Mouse (Mus musculus): ENCODE data around the gene Tmem242.
A peak's percentile ranks its signal among the peaks of the same experiment; 100 is the strongest.

Gene Tmem242

GRCm38 (mm10) chr17:5414041-5414440, 26.0 kb downstream of the Tmem242 start:
- no peak for DNase-seq

DNA sequence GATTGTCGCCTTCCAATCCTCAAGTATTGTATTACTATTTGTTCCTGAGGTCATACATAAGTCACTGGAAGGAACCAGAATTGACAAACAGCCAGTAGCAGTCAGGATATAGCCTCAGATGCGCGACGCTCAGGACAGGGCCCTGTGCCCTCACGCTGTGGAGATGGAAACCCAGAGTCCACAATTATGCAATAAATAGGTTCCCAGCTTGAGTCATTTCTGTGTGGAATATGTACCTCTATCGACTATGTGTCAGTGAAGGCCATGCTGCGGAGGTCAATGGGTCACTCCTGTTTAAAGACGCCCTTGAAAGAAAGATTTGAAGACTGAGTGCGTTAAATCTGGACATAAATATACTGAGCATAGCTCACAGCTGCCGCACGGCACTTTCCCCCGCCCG, 26.7 kb downstream of the Tmem242 start:
- DNase-seq: no peak

GRCm38 (mm10) chr17:5412740-5413139, 27.3 kb downstream of the Tmem242 start:
- DNase-seq: no peak

- no peak for DNase-seq
Observed at GRCm38 (mm10) chr17:5412301-5412700, 27.8 kb downstream of the Tmem242 start.

DNA sequence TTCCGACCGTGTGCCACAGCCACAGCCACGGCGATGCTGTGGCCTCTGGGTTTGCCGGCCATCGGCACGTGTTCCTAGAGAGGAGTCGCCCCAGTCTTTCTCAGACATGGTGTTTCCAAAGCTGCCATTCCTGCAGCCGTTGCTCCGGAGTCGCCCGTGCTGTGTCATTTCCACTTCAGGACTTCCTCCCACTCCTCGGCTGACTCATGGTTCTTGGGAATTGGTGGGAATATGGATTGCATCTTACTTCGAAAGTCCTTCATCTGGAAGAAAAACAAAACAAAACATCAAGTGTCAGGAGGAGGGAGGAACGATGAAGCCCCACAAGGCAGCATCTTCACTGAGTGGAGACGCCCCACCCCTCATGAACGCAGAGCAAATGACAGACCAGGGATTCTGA, 28.9 kb downstream of the Tmem242 start:
- DNase-seq: no peak

- DNase-seq: no peak
Observed at GRCm38 (mm10) chr17:5410336-5410735, 29.7 kb downstream of the Tmem242 start.

DNA sequence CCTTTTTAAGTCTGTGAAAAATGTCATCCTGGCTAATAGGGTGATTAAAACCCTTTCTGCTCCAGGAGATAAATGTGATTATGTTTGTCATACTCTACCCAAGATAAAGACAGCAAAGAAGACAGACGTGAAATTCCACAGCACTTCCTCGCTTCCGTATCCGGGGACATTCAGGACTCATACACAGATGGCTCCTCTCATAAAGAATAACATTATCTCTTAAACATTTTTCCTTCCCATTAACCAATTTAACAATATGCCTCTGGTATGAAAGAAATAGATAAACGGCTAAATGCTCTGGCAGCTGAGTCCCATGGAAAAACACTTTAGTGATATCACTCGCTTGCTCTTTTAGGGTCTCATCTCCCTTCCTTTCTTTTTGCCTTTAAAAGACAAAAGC, 33.0 kb downstream of the Tmem242 start:
- DNase-seq: no peak

- DNase-seq: peak; percentile 33
Observed at GRCm38 (mm10) chr17:5406566-5406965, 33.5 kb downstream of the Tmem242 start.

DNA sequence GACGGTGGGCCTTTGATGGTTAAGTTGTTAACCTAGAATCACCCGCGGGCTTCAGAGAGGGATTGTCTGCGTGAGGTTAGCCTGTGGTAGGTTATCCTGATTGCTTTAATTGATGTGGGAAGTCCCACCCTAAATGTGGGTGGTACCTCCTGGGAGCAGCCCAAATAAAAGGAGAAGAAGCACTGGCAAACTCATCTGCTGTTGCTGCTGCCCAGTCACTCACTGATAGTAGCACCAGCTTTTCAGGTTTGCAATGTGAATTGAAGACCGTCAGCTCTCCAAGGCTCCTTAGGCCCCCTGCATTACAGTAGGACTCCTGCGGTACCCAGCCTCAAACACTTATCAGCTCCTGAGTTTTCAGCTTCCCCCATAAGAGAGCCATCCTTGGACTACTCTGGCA, 36.2 kb downstream of the Tmem242 start:
- no peak for DNase-seq

GRCm38 (mm10) chr17:5402624-5403023, 37.4 kb downstream of the Tmem242 start:
- DNase-seq: peak; percentile 90

DNA sequence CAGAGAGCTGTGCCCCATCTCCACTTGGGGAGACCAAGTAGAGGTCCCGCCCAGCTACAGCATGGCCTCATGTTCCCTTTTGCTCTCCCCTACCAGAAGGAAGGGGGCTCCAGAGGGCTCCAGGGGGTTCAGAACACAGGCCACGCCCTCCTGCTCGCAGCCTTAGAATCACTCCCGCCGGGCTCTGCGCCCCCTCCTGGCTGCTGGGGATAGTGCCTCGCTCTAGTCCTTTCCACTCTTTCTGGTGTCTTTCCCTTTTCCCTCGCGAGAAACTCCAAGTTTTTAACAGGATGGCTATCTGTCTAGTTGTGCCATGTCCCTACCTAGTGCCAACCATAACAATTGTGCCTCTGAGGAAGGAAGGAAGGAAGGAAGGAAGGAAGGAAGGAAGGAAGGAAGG, 38.0 kb downstream of the Tmem242 start:
- DNase-seq: peak; percentile 46

- DNase-seq: no peak
Observed at GRCm38 (mm10) chr17:5401288-5401687, 38.8 kb downstream of the Tmem242 start.

DNA sequence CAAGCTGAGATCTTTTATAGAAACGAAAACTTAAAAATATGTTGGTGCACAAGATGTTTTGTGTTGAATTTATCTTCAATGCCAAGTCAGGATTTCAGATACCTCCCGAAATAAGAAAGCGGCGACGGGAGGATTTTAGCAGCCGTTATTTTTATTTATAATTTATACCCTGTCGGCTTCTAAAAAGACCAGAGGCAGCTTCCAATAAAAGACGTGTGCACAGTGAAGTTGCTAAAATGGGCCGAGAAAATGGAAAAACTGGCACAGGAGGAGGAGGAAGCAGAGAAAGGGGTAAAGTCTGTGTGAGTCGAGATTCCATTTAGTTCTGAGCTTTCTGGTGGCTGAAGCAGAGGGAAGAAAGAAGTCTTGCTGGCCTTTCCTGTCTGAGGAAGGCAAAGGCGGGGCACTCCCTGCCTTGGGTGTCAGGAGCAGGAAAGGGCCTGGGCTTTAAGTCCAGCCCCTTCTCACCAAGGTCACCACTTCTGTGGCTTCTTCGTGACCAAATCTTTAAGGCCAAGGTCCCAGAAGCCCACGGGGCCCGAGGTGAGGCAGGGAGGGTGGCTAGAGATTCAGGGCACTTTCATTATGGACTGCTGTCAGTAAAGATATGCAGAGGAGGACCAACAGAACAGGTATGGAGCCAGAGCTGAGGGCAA, 39.5 kb downstream of the Tmem242 start:
- DNase-seq: no peak

- peak; percentile 68 for DNase-seq
Observed at GRCm38 (mm10) chr17:5397148-5398007, 42.7 kb downstream of the Tmem242 start.

DNA sequence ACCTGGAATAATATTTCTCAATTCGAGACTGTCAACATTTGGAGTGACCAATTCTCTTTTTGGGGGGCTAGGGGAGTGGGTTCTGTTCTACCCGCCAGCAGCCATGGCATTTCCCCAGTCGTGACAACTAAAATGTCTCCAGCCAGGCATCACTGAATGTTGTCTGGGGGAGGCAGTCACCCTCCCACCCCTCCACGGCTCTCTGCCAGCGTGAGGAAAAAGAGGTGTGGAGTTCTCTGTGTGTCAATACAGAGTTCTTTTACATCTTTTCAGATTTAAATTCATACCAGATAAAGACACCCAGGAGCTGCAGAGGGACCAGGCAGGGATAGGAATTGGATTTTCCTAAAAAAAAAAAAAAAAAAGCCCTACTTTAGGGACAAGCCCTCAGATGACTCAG, 43.8 kb downstream of the Tmem242 start:
- DNase-seq: no peak

DNA sequence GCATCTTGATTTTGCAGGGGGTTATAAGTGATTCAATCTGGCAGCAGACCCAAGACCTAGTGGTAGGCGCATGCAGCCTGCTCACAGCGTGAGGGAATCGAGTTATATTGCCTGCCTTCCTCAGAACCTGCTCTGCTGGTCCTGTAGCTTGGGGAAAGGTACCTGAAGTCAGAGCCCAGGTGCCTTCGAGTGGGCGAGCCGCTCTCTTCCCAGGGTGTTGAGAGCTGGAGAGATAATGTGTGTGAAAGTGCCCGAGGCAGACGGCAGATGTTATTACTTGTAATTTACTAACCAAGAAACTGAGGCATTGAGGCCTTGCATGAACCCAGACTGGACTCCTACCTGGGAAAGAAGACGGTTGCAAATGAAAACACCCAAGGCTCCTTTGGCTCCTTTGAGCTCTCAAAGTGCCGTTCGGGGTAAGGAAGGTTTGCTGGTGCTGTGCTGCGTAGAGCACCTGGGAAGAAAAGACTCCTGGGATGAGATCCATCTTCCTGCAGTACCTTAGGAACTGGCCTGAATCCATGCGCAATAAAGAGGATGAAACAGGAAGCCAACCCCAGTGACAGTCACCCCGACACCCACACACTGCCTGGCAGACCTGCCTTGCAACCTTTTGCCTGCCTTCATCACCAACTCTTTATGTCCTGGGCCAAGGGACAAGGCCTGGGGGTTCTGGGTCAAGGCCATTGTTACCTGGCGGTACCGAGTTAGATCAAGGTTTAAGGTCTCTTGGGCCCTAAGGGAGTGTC, 44.4 kb downstream of the Tmem242 start:
- DNase-seq: no peak

DNA sequence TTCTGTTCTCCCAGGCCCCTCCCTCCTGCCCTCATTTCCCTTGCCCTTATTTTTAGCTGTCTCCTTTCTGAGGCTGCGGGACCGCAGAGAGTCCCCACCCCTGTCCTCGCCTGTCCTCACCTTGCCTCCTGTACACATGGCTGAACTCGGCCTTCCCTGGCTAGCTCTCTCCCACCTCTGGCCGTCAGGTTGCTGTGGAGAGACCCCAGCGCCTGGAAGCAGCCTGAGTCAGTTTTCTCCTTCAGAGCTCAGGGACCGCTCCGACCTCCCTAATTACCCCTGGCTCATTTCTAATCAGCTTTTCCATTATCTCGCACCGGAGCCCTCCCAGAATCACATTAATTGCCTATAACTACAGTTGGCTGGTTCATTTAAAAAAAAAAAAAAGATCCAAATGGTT, 49.4 kb downstream of the Tmem242 start:
- no peak for DNase-seq

DNA sequence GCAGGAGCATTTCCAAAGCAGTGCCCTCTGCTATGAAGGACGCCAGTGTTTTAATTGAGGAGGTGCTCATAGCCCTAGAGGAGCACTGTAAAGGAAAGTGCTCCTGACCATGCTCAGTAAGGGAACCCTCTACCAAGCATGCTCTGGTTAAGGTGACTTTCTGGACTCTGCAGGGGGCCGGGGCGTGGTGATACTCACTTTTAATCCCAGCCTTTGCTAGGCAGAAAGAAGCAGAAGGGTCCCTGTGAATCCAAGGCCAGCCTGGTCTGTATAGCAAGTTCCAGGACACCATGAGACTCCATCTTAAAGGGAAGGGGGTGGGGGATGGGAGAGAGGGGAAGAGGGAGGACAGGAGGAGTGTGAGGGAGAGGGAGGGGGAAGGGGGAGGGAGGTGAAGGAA, 51.7 kb downstream of the Tmem242 start:
- no peak for DNase-seq

DNA sequence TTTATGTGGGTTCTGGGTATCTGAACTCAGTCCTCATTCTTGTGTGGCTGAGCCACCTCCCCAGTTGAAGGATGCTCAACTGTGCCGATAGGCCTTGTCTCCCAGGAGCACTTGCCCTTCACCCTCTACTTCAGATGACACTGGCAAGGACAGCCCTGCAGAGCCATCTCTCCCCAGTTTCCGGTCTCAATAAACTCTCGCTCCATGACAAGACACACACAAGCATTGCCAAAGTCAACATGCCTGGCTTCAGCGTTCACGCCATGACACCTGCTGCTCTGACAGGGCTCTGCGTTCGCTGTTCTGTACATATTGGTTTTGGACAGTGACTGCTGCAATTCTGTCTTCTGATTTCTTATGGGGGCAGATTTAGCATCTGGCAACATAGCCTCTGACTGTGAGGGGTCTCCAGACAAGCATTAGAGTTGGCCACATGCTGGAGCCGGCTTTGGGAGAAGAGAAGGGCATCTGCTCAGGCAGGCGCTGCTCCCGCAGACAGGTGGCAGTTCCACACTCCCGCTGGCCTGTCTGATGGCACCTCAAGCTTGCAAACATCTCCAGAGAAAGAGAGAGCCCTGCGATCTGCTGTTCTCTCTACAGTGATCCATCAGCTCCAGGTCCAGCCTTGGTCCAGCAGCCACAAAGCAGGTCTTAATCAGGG, 53.0 kb downstream of the Tmem242 start:
- DNase-seq: no peak

- DNase-seq: no peak
Observed at GRCm38 (mm10) chr17:5385694-5386093, 54.4 kb downstream of the Tmem242 start.

DNA sequence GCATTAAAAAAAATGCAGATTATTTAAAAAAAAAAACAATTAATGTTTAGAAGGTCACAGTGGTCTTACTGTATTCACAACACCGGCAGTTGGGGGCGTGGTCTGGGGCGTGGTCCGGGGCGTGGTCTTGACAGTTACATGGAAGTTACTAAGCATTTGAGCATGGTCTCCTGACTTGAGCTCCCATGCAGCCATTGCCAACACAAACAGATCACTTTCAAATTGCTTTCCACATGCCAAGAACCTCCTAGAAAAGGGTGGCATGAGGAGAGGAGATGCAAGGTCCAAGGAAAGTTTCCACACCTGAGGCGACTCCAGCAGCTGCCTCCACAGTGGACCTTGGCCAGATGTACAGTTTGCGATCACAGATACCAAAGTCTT, 62.1 kb downstream of the Tmem242 start:
- DNase-seq: peak; percentile 70

DNA sequence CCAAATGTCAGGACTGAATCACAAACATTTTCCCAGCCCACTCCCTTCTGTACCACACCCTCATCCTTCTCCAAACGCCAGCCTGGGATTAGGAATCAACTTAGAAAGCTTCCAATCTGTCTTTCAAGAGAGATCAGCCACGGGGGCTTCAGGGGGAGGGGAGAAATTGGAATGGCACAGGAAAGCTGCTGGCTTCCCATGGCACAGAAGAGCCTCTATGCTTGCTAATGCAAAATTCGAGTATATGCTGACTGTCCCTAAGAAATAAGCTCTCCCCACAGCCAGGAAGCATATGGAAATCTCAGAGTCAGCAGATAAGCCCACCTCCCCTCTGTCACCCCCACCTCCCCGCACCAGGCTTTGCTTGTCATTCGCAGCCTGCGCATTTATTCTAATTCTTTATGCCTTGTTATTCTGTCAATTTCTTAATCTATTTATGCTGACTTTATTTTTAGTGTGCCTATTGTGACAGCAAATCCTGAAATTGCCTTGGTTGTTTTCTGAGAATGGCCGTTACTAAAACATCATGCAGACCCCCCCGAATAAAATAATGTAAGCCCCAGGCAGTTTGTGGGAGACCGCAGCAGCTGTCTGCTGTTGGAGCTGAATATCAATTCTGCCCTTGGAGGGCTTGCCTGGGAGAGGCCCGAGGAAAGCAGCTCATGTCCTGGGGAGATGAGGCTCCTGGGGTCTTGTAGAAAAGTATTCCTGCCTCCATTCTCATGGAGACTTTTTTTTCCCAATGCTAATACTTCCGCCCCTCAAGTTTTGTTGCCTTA, 62.7 kb downstream of the Tmem242 start:
- DNase-seq: no peak

Measured in kidney, adult 11 months (tissue).